Mouse (Mus musculus) adrenal gland, postnatal 25 days (tissue): ENCODE results near the gene Cul7. TPM values are rescaled to one million over a fixed set of nuclear protein-coding genes. Genes with fewer than 3 reads are reported as not detected.
A peak's percentile ranks its signal among the peaks of the same experiment; 100 is the strongest.

ENCODE experiments used
- DNase-seq: peaks from one replicate; pipeline ENCODE4 v3.0.0; 2021; ENCODE audit warnings: mixed read lengths
- total RNA-seq: library from RNA; stranded (reverse); gene quantifications from 2 replicates; pipeline ENCODE4 v1.2.3, GENCODE M21; 2021

Cul7 gene
- total RNA-seq, 1 experiment from 2014 or later: 51.4 TPM

DNA sequence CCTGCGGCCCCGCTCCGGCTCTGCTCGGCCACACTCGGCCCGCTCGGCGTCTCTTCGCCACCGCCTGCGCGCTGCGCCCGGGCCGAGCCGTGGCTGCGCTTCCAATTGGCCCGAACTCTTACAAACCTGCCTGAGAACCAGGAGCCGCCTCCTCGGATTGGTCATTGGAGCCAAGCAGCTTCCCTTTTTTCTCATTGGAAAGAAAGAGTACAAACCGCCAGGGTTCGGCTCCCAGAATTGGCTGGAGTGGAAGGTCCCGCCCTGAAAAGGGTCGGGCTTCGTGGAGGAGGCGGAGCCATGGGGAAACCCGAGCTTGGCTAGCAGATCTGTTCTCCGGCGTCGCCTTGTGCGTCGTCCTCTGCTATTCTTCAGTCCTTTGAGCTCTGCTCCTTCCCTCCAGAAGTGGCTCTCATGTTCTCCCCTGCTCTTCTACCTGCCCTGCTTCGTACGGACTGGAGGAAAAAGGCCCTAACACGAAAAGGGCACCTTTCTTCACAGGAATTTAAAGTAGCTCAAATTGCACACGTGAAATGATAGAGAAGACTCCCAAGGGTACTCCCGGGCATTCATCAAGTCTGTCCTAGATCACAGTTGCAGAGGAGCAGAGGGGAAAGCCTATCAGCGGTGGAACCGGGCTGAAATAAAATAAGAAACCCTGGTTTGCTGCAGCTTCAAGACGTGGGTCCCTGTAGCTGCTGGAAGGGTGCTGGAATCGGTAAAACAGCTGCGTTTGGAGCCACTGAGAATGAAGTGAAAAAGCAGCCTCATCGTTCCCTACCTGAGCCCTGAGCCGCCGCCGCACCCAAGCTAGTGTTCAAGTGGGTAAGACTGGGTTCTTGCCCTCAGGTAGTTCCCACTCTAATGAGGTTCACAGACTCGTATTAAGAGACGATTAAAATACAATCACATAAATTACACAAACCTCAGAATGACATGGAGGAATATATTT is 55.0 kb downstream of the Cul7 start, which contains the start of gene Ppp2r5d:
Ppp2r5d (minus strand) TSS at position 225 of the 949 bp plus-strand sequence.
- peak; percentile 94 for DNase-seq

DNA sequence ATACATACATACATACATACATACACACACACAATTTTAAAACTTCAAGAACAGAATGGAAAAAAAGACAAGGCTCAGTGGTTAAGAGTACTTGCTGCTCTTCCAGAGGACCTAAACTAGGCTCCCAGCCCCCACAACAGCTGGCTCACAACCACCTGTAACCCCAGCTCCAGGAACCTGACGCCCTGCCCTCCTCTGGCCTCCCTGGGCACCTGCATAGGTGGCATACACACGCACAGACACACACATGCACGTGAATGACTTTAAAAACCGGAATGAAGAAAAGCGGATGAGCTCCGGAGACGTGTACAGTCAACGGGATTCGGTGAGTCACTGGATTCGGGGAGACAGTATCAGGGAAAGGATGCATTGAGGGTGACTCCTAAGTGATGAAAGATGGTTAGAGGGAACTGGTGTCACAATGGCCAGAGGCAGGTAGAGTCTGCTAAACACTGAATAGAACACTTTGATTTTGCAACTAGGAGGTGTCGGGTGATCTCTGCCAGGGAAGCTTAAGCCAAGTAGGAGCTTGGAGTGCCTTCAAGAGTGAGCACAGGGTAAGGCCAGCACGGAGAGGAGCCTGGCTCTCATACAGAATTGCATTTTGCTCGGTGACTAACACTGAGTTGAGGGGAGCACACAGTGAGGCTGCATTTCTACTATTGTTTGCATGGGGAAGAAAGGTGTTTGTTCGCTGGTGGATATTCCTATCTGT is 56.4 kb downstream of the Cul7 start:
- DNase-seq: no peak

DNA sequence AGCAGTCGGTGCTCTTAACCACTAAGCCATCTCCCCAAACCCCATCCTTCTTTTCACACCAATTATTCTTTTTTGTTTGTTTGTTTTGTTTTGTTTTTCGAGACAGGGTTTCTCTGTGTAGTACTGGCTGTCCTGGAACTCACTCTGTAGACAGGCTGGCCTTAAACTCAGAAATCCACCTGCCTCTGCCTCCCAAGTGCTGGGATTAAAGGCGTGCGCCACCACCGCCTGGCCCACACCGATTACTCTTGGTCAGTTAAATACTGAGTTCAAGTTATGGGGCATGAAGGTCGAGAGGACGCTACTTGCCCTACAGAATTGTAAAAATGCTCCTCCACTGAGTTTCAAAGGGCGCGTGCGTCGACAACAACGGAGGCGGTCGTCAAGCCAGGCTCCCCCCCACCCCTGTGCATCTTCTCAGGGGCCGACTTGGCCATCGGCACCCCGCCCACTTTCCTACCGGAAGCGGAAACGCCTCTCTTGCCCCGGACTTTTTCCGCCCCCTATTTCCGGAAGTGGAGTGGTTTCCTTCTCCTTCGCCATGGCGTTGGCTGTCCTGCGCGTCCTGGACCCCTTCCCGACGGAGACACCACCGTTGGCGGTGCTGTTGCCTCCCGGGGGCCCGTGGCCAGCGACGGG is 60.9 kb downstream of the Cul7 start, which contains the start of gene Pex6:
Pex6 (plus strand) TSS at position 505 of the 639 bp plus-strand sequence.
- DNase-seq: peak; percentile 93

DNA sequence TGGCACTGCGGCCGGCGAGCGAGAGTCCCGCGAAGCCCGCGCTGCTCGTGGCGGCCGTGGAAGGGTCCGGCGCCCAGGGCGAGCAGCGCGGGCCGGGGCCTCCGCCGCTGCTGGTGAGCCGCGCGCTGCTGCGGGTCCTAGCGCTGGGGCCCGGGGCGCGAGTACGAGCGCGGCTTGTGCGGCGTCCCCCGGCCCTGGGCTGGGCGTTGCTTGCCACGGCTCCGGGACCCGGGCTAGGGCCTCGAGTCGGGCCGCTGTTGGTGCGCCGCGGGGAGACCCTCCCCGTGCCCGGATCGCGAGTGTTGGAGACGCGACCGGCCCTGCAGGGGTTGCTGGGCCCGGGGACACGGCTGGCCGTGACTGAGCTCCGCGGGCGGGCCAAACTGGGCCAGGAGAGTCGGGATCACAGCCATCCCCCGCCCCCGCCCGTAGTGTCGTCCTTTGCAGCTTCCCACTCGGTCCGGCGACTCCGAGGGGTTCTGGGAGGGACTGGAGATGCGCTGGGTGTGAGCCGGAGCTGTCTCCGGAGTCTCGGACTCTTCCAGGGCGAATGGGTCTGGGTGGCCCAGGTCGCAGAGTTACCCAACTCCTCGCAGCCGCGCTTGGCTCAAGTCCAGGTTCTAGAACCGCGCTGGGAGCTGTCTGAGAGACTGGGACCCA is 61.6 kb downstream of the Cul7 start:
- DNase-seq: peak; percentile 75

DNA sequence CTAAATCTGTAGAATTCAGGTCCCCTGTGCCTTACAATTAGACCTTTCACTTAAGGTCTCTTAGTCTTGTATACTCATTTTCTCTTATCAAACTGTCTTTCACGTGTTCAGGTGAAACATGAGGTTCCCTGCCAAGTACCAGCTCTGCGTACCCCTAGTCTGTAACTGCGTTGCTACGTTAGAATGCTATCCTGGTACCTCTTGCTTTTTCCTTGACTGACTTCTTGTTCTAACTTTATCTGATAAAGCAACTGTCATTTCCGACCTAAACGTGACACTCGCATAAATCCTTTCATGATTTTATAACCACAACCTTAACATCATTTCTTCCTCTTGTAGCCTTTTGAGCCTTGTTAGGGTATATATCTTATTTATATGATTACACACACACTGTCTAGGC is 62.3 kb downstream of the Cul7 start:
- no peak for DNase-seq

DNA sequence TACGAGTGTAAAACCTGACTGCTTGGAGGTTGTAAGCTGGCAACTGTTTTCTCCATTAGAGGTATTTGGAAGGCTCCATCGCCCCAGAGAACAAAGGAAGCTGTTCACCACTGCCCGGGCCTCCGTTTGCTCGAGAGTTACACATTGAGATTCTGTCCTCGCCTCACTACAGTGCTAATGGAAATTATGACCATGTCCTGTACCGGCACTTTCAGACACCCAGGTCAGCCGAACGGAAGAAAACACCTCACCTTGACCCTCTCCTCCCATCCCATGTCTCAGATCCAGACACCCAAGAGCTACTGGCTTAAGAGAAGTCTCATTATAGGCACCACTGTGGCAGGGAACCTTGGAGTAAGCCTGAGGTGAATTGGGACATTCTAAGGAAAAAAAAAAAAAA is 63.7 kb downstream of the Cul7 start:
- DNase-seq: no peak

Other genes starting within 250 kb of the Cul7 start
- 0.61 and 1.4 TPM in 2 replicates for gene Crip3, start 221.4 kb upstream of the Cul7 start, total RNA-seq
- gene Slc22a7, start 211.9 kb upstream of the Cul7 start, total RNA-seq: not detected in 2 replicates
- 0.52 and 0.55 TPM in 2 replicates for gene Ttbk1, start 162.7 kb upstream of the Cul7 start, total RNA-seq
- 5.3 and 8.4 TPM in 2 replicates for gene Dnph1, start 153.6 kb upstream of the Cul7 start, total RNA-seq
- gene Cul9, start 103.9 kb upstream of the Cul7 start, total RNA-seq: 21.1 and 32.5 TPM in 2 replicates
- 37.1 and 47.1 TPM in 2 replicates for gene Srf, start 94.2 kb upstream of the Cul7 start, total RNA-seq
- gene Ptk7, start 20.8 kb upstream of the Cul7 start, total RNA-seq: 8.0 and 16.8 TPM in 2 replicates
- gene Klc4, start 4.3 kb upstream of the Cul7 start, total RNA-seq: 38.4 and 49.7 TPM in 2 replicates
- 96.4 and 119 TPM in 2 replicates for gene Mrpl2, start 4.1 kb upstream of the Cul7 start, total RNA-seq
- gene Rrp36, start 24.0 kb downstream of the Cul7 start, total RNA-seq: 26.8 and 33.4 TPM in 2 replicates
- 89.2 and 90.4 TPM in 2 replicates for gene Mea1, start 28.5 kb downstream of the Cul7 start, total RNA-seq
- gene Klhdc3, start 30.6 kb downstream of the Cul7 start, total RNA-seq: 73.3 and 86.4 TPM in 2 replicates
- 44.9 and 47.2 TPM in 2 replicates for gene Ppp2r5d, start 54.8 kb downstream of the Cul7 start, total RNA-seq
- gene Pex6, start 61.1 kb downstream of the Cul7 start, total RNA-seq: 60.6 and 68.6 TPM in 2 replicates
- 0.61 and 12.4 TPM in 2 replicates for gene Gnmt, start 78.8 kb downstream of the Cul7 start, total RNA-seq
- 50.0 and 64.6 TPM in 2 replicates for gene Cnpy3, start 101.9 kb downstream of the Cul7 start, total RNA-seq
- not detected in 2 replicates for gene Ptcra, start 113.4 kb downstream of the Cul7 start, total RNA-seq
- 73.6 and 82.1 TPM in 2 replicates for gene 2310039H08Rik, start 122.3 kb downstream of the Cul7 start, total RNA-seq
- 69.4 and 73.0 TPM in 2 replicates for gene Rpl7l1, start 132.3 kb downstream of the Cul7 start, total RNA-seq
- 24.6 and 26.0 TPM in 2 replicates for gene Bicral, start 208.1 kb downstream of the Cul7 start, total RNA-seq
- 19.7 and 24.3 TPM in 2 replicates for gene Tbcc, start 240.3 kb downstream of the Cul7 start, total RNA-seq